Mouse (Mus musculus) midbrain, embryonic 13.5 days (tissue): ENCODE measurements around the gene Atxn2. TPM values are rescaled to one million over a fixed set of nuclear protein-coding genes. Genes with fewer than 3 reads are reported as not detected.
A peak's percentile ranks its signal among the peaks of the same experiment; 100 is the strongest.

ENCODE experiments used
- ATAC-seq: fragments of 200-750 bp; cut with Nextera tagmentation; 2 replicates; pipeline ENCODE4 v1.8.0; 2017; ENCODE audit warnings: mild to moderate bottlenecking, moderate TSS enrichment, moderate library complexity
- H3K27ac ChIP-seq: fragments of 300-500 bp; sonication (generic); 2 replicates; pipeline ENCODE4 v1.5.1; 2015; ENCODE audit warnings: inconsistent platforms, mild to moderate bottlenecking, moderate library complexity
- H3K27me3 ChIP-seq: fragments of 300-500 bp; sonication (generic); 2 replicates; pipeline ENCODE4 v1.6.1; 2015; ENCODE audit warnings: mild to moderate bottlenecking, inconsistent platforms
- H3K36me3 ChIP-seq: fragments of 300-500 bp; sonication (generic); 2 replicates; pipeline ENCODE4 v1.6.1; 2015; ENCODE audit warnings: mild to moderate bottlenecking, inconsistent platforms
- H3K4me1 ChIP-seq: fragments of 300-500 bp; sonication (generic); replicated peaks from 2 replicates; pipeline ENCODE4 v1.6.1; 2015; ENCODE audit warnings: inconsistent platforms
- H3K4me2 ChIP-seq: fragments of 300-500 bp; sonication (generic); replicated peaks from 2 replicates; pipeline ENCODE4 v1.6.1; 2015; ENCODE audit warnings: moderate library complexity, mild to moderate bottlenecking, inconsistent platforms
- H3K4me3 ChIP-seq: fragments of 300-500 bp; sonication (generic); replicated peaks from 2 replicates; pipeline ENCODE4 v1.5.1; 2015; ENCODE audit warnings: mild to moderate bottlenecking, inconsistent platforms
- H3K9ac ChIP-seq: fragments of 300-500 bp; sonication (generic); replicated peaks from 2 replicates; pipeline ENCODE4 v1.6.1; 2015; ENCODE audit warnings: mild to moderate bottlenecking, inconsistent platforms
- H3K9me3 ChIP-seq: fragments of 300-500 bp; sonication (generic); 2 replicates; pipeline ENCODE4 v1.6.1; 2016; ENCODE audit warnings: mild to moderate bottlenecking, inconsistent platforms
- WGBS: fragments of 180-500 bp; shearing (Covaris S2); methylation state at CpG from one replicate; pipeline ENCODE4 v1.1.7; 2015; 5-methylcytosine and 5-hydroxymethylcytosine counted together
- polyA plus RNA-seq: library from polyadenylated mRNA; unstranded; fragments of >200 nt; fragmentation: Nextera tagmentation; extraction: Ambion mirVana; gene quantifications from 2 replicates; pipeline ENCODE4 v1.2.1, GENCODE M21; 2015

Atxn2 gene
- polyA plus RNA-seq, 1 experiment from 2014 or later, result 57.6 TPM

- Histone ChIP-seq H3K27ac (no peak overlapping the region), H3K4me3 (0 out of 2 replicates have a peak overlapping the region, but pooled peaks have one; percentile 2), H3K9me3 (no peaks in the 10 kb centered on the region), H3K36me3 (no peaks in the 10 kb centered on the region), H3K4me1 (peaks cover 54% of the 10 kb centered on the region), H3K27me3 (peaks cover 60% of the 10 kb centered on the region), H3K4me2 (no peak overlapping the region), H3K9ac (no peak overlapping the region)
- ATAC-seq, result no peak
- WGBS, result 82% methylated on average over 7 of the region's 7 CpGs
Measured at GRCm38 (mm10) chr5:121834241-121834606, 123.1 kb downstream of the Atxn2 start.

GRCm38 (mm10) chr5:121834991-121835747 lies 124.0 kb downstream of the Atxn2 start:
- peak overlapping the region; percentile 86 for H3K4me2 ChIP-seq
- no peak overlapping the region for H3K27ac ChIP-seq
- peaks cover 56% of the 10 kb centered on the region for H3K27me3 ChIP-seq
- 50% methylated on average over 12 of the region's 12 CpGs for WGBS
- peak overlapping the region; percentile 76 for H3K9ac ChIP-seq
- peak overlapping the region; percentile 70 for H3K4me3 ChIP-seq
- no peak for ATAC-seq
- no peaks in the 10 kb centered on the region for H3K9me3 ChIP-seq
- no peaks in the 10 kb centered on the region for H3K36me3 ChIP-seq
- H3K4me1 ChIP-seq, result peaks cover 50% of the 10 kb centered on the region

GRCm38 (mm10) chr5:121835949-121836691 lies 125.0 kb downstream of the Atxn2 start:
- H3K27ac ChIP-seq, result peak overlapping the region; percentile 53; the same call in 1 of the 2 replicates
- peaks cover 56% of the 10 kb centered on the region for H3K27me3 ChIP-seq
- peak overlapping the region; percentile 86 for H3K4me2 ChIP-seq
- under 1% methylated on average over 47 of the region's 51 CpGs for WGBS
- H3K36me3 ChIP-seq, result no peaks in the 10 kb centered on the region
- H3K9ac ChIP-seq, result peak overlapping the region; percentile 76
- H3K9me3 ChIP-seq, result no peaks in the 10 kb centered on the region
- peak overlapping the region; percentile 70 for H3K4me3 ChIP-seq
- ATAC-seq, result peak; percentile 0; the same call in 1 of the 2 replicates
- peaks cover 50% of the 10 kb centered on the region for H3K4me1 ChIP-seq

- peaks cover 62% of the 10 kb centered on the region for H3K27me3 ChIP-seq
- ATAC-seq, result peak; percentile 81
- H3K9ac ChIP-seq, result peak overlapping the region; percentile 76
- H3K27ac ChIP-seq, result peak overlapping the region; percentile 53; the same call in 1 of the 2 replicates
- peak overlapping the region; percentile 86 for H3K4me2 ChIP-seq
- H3K9me3 ChIP-seq, result no peaks in the 10 kb centered on the region
- peak overlapping the region; percentile 70 for H3K4me3 ChIP-seq
- H3K4me1 ChIP-seq, result peaks cover 50% of the 10 kb centered on the region
- H3K36me3 ChIP-seq, result no peaks in the 10 kb centered on the region
- under 1% methylated on average over 67 of the region's 77 CpGs for WGBS
Measured at GRCm38 (mm10) chr5:121836692-121837415, 125.7 kb downstream of the Atxn2 start.

GRCm38 (mm10) chr5:121837441-121838340 lies 126.6 kb downstream of the Atxn2 start, which contains the start of gene Sh2b3:
Gene Sh2b3 (minus strand): TSS chr5:121837646.
- peaks cover 54% of the 10 kb centered on the region for H3K4me1 ChIP-seq
- peak within 1 kb of the TSS; percentile 70 for H3K4me3 ChIP-seq
- peak within 1 kb of the TSS; percentile 86 for H3K4me2 ChIP-seq
- peaks cover 70% of the 10 kb centered on the region for H3K27me3 ChIP-seq
- ATAC-seq, result peak; percentile 2; the same call in 1 of the 2 replicates
- peak within 1 kb of the TSS; percentile 76 for H3K9ac ChIP-seq
- peak within 1 kb of the TSS; percentile 53; the same call in 1 of the 2 replicates for H3K27ac ChIP-seq
- WGBS, result 1% methylated on average over 35 of the region's 35 CpGs
- no peaks in the 10 kb centered on the region for H3K36me3 ChIP-seq
- no peaks in the 10 kb centered on the region for H3K9me3 ChIP-seq

GRCm38 (mm10) chr5:121838341-121839127 lies 127.4 kb downstream of the Atxn2 start:
- H3K27ac ChIP-seq, result no peak overlapping the region
- H3K4me3 ChIP-seq, result peak overlapping the region; percentile 34
- peaks cover 77% of the 10 kb centered on the region for H3K27me3 ChIP-seq
- ATAC-seq, result no peak
- H3K4me1 ChIP-seq, result peaks cover 49% of the 10 kb centered on the region
- no peaks in the 10 kb centered on the region for H3K9me3 ChIP-seq
- WGBS, result 1% methylated on average over 46 of the region's 46 CpGs
- peak overlapping the region; percentile 62 for H3K4me2 ChIP-seq
- 0 out of 2 replicates have a peak overlapping the region, but pooled peaks have one; percentile 49 for H3K9ac ChIP-seq
- H3K36me3 ChIP-seq, result no peaks in the 10 kb centered on the region

- ATAC-seq, result no peak
- Histone ChIP-seq H3K27me3 (peaks cover 81% of the 10 kb centered on the region), H3K4me2 (peak overlapping the region; percentile 62), H3K4me3 (peak overlapping the region; percentile 34), H3K9ac (no peak overlapping the region), H3K4me1 (peaks cover 44% of the 10 kb centered on the region), H3K36me3 (no peaks in the 10 kb centered on the region), H3K27ac (no peak overlapping the region), H3K9me3 (no peaks in the 10 kb centered on the region)
- WGBS, result 25% methylated on average over 7 of the region's 7 CpGs
Measured at GRCm38 (mm10) chr5:121839128-121839473, 128.0 kb downstream of the Atxn2 start.

- WGBS, result 92% methylated on average over 9 of the region's 9 CpGs
- ATAC-seq, result no peak
- peaks cover 80% of the 10 kb centered on the region for H3K27me3 ChIP-seq
Measured at GRCm38 (mm10) chr5:121841516-121841915, 130.4 kb downstream of the Atxn2 start.

GRCm38 (mm10) chr5:121841973-121842372 lies 130.8 kb downstream of the Atxn2 start:
- H3K27ac ChIP-seq, result no peak overlapping the region
- H3K4me3 ChIP-seq, result no peak overlapping the region; the same call in 1 of the 2 replicates

More at GRCm38 (mm10) chr5:121841516-121841915, 130.4 kb downstream of the Atxn2 start:
- H3K9me3 ChIP-seq, result no peaks in the 10 kb centered on the region
- peaks cover 28% of the 10 kb centered on the region for H3K4me1 ChIP-seq
- no peak overlapping the region for H3K4me3 ChIP-seq
- H3K36me3 ChIP-seq, result no peaks in the 10 kb centered on the region
- H3K27ac ChIP-seq, result no peak overlapping the region
- no peak overlapping the region for H3K4me2 ChIP-seq
- no peak overlapping the region for H3K9ac ChIP-seq

GRCm38 (mm10) chr5:121842665-121843118 lies 131.6 kb downstream of the Atxn2 start:
- Histone ChIP-seq H3K36me3 (no peaks in the 10 kb centered on the region), H3K9me3 (no peaks in the 10 kb centered on the region), H3K4me2 (peak overlapping the region; percentile 65), H3K4me3 (peak overlapping the region; percentile 49), H3K4me1 (peaks cover 20% of the 10 kb centered on the region), H3K27ac (no peak overlapping the region), H3K27me3 (peaks cover 70% of the 10 kb centered on the region), H3K9ac (peak overlapping the region; percentile 64)
- WGBS, result under 1% methylated on average over 33 of the region's 33 CpGs
- peak; percentile 74 for ATAC-seq

More at GRCm38 (mm10) chr5:121841973-121842372, 130.8 kb downstream of the Atxn2 start:
- Histone ChIP-seq H3K36me3 (no peaks in the 10 kb centered on the region), H3K9ac (no peak overlapping the region), H3K9me3 (no peaks in the 10 kb centered on the region), H3K27me3 (peaks cover 78% of the 10 kb centered on the region), H3K4me2 (peak overlapping the region; percentile 65; the same call in 1 of the 2 replicates), H3K4me1 (peaks cover 27% of the 10 kb centered on the region)
- no peak for ATAC-seq
- 44% methylated on average over 10 of the region's 10 CpGs for WGBS
